Mouse (Mus musculus): ENCODE data around the gene Olfr519. TPM values are rescaled to one million over a fixed set of nuclear protein-coding genes. Genes with fewer than 3 reads are reported as not detected.

Olfr519 gene
- not detected in 2 replicates for total RNA-seq (2014; rRNA removed)
- not detected in 2 replicates for polyA plus RNA-seq (2015; fragmentation: Nextera tagmentation; extraction: Ambion mirVana)

DNA sequence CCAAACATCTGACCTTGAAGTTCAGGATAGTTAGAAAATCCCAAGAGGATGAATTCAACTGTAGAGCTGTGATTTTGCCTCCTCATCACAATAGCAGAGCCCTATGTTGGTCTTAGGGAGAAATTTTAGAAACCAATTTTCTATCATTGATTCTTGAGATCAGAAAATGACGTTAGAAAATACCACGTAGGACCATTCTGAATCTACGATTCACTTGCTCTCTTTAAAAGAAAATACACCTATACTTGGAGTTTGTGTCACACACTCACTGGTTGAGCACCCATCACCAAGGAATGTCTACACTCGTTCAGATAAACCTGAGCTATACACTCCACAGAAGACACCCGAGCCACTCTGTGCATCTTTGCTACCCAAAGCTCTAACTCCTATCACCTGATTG is at the start of gene Olfr519:
Gene Olfr519, minus strand, starts transcription at position 101 of the 400 bp plus-strand sequence.
- DNase-seq (no peak), ATAC-seq (no peak)
- Histone ChIP-seq H3K27me3 (ENCODE audit: insufficient read depth, low read length) (no peaks in the 10 kb centered on the region), H3K27ac (ENCODE audit: low read depth, low read length) (no peak within 1 kb of the TSS), H3K36me3 (ENCODE audit: insufficient read depth) (no peaks in the 10 kb centered on the region), H3K4me3 (ENCODE audit: low read depth, low read length) (no peak within 1 kb of the TSS), H3K4me2 (ENCODE audit: low read depth) (no peak within 1 kb of the TSS), H3K9ac (no peak within 1 kb of the TSS), H3K9me3 (ENCODE audit: low read length) (no peaks in the 10 kb centered on the region), H3K4me1 (ENCODE audit: insufficient read depth) (no peaks in the 10 kb centered on the region)
- WGBS, result 90% methylated on average over 5 of the region's 5 CpGs
- TF ChIP-seq CTCF (IDR thresholded peaks at IDR 0.05; ENCODE audit: low read depth), result no peak

- Histone ChIP-seq H3K4me1 (ENCODE audit: insufficient read depth) (no peaks in the 10 kb centered on the region), H3K4me3 (ENCODE audit: low read depth, low read length) (no peak overlapping the region), H3K27ac (ENCODE audit: low read depth, low read length) (no peak overlapping the region), H3K9me3 (ENCODE audit: low read length) (no peaks in the 10 kb centered on the region), H3K36me3 (ENCODE audit: insufficient read depth) (peaks cover 52% of the 10 kb centered on the region), H3K27me3 (ENCODE audit: insufficient read depth, low read length) (no peaks in the 10 kb centered on the region), H3K4me2 (ENCODE audit: low read depth) (no peak overlapping the region), H3K9ac (no peak overlapping the region)
- peak; percentile 83 for TF ChIP-seq CTCF (IDR thresholded peaks at IDR 0.05; ENCODE audit: low read depth)
- peak; percentile 69 for ATAC-seq
- 3% methylated on average over 2 of the region's 2 CpGs for WGBS
- DNase-seq, result peak; percentile 74
Measured at GRCm38 (mm10) chr7:108944002-108944401, 49.8 kb upstream of the Olfr519 start.

- 94% methylated on average over 9 of the region's 9 CpGs for WGBS
- H3K9me3 ChIP-seq (ENCODE audit: low read length), result no peaks in the 10 kb centered on the region
- H3K27me3 ChIP-seq (ENCODE audit: insufficient read depth, low read length), result no peaks in the 10 kb centered on the region
- TF ChIP-seq CTCF (IDR thresholded peaks at IDR 0.05; ENCODE audit: low read depth), result no peak
- H3K4me2 ChIP-seq (ENCODE audit: low read depth), result no peak overlapping the region
- no peak overlapping the region for H3K9ac ChIP-seq
- H3K4me1 ChIP-seq (ENCODE audit: insufficient read depth), result no peaks in the 10 kb centered on the region
- DNase-seq (no peak), ATAC-seq (no peak)
- peaks cover 66% of the 10 kb centered on the region for H3K36me3 ChIP-seq (ENCODE audit: insufficient read depth)
- no peak overlapping the region for H3K27ac ChIP-seq (ENCODE audit: low read depth, low read length)
- no peak overlapping the region for H3K4me3 ChIP-seq (ENCODE audit: low read depth, low read length)
Measured at GRCm38 (mm10) chr7:108941466-108941865, 47.2 kb upstream of the Olfr519 start.

DNA sequence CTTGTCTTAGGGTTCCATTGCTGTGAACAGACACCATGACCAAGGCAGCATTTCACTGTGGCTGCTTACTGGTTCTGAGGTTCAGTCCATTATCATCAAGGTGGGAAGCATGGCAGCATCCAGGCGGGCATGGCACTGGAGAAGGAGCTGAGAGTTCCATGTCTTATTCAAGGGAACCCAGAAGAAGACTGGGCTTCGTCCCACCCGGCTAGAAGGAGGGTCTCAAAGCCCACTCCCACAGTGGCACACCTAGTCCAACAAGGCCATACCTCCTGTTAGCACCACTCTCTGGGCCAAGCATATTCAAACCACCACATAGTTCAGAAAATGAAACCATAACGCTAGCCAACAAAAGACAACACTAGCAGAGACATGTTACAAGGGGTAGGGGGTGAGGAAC is 42.4 kb upstream of the Olfr519 start:
- DNase-seq (no peak), ATAC-seq (no peak)
- no peak overlapping the region for H3K27ac ChIP-seq (ENCODE audit: low read depth, low read length)
- peaks cover 43% of the 10 kb centered on the region for H3K36me3 ChIP-seq (ENCODE audit: insufficient read depth)
- H3K4me1 ChIP-seq (ENCODE audit: insufficient read depth), result peaks cover 5% of the 10 kb centered on the region; the same call in 1 of the 2 replicates
- no peaks in the 10 kb centered on the region for H3K9me3 ChIP-seq (ENCODE audit: low read length)
- H3K4me2 ChIP-seq (ENCODE audit: low read depth), result no peak overlapping the region
- H3K4me3 ChIP-seq (ENCODE audit: low read depth, low read length), result no peak overlapping the region
- 97% methylated on average over 4 of the region's 4 CpGs for WGBS
- H3K9ac ChIP-seq, result no peak overlapping the region
- TF ChIP-seq CTCF (IDR thresholded peaks at IDR 0.05; ENCODE audit: low read depth), result no peak
- H3K27me3 ChIP-seq (ENCODE audit: insufficient read depth, low read length), result 0 out of 2 replicates have a peak, but pooled peaks cover 5% of the 10 kb centered on the region

DNA sequence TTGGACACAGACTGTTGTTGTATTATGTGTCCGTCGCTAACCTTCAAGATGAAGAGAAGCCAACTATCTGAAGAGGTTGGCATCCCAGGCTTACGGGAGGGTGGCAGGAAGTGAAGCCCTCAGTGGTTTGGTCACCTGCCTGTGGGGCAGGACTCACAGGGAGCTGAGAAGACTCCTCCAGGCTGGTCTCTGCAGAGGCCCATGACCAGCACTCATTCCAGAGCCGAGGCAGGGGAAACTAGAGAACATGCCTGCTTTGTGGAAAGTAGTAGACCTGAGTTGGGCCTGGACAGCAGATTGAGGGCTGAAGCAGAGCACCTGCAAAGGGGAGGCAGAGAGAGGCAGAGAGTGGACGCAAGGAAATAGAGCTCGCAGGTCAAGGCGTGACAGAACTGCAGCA is 41.2 kb upstream of the Olfr519 start:
- peaks cover 31% of the 10 kb centered on the region for H3K36me3 ChIP-seq (ENCODE audit: insufficient read depth)
- 0 out of 2 replicates have a peak, but pooled peaks cover 5% of the 10 kb centered on the region for H3K27me3 ChIP-seq (ENCODE audit: insufficient read depth, low read length)
- peaks cover 5% of the 10 kb centered on the region; the same call in 1 of the 2 replicates for H3K4me1 ChIP-seq (ENCODE audit: insufficient read depth)
- peak overlapping the region; percentile 94; the same call in 1 of the 2 replicates for H3K9ac ChIP-seq
- no peak for DNase-seq
- ATAC-seq, result no peak
- 89% methylated on average over 7 of the region's 7 CpGs for WGBS
- no peaks in the 10 kb centered on the region for H3K9me3 ChIP-seq (ENCODE audit: low read length)
- peak overlapping the region; percentile 87 for H3K4me2 ChIP-seq (ENCODE audit: low read depth)
- no peak overlapping the region for H3K27ac ChIP-seq (ENCODE audit: low read depth, low read length)
- TF ChIP-seq CTCF (IDR thresholded peaks at IDR 0.05; ENCODE audit: low read depth), result no peak
- peak overlapping the region; percentile 89 for H3K4me3 ChIP-seq (ENCODE audit: low read depth, low read length)

GRCm38 (mm10) chr7:108934836-108935235 is 40.6 kb upstream of the Olfr519 start:
- DNase-seq (no peak), ATAC-seq (no peak)
- Histone ChIP-seq H3K36me3 (ENCODE audit: insufficient read depth) (peaks cover 26% of the 10 kb centered on the region), H3K27ac (ENCODE audit: low read depth, low read length) (no peak overlapping the region; the same call in 1 of the 2 replicates), H3K27me3 (ENCODE audit: insufficient read depth, low read length) (0 out of 2 replicates have a peak, but pooled peaks cover 5% of the 10 kb centered on the region), H3K4me3 (ENCODE audit: low read depth, low read length) (peak overlapping the region; percentile 89), H3K9ac (peak overlapping the region; percentile 94), H3K4me1 (ENCODE audit: insufficient read depth) (peaks cover 5% of the 10 kb centered on the region; the same call in 1 of the 2 replicates), H3K4me2 (ENCODE audit: low read depth) (peak overlapping the region; percentile 87), H3K9me3 (ENCODE audit: low read length) (no peaks in the 10 kb centered on the region)
- no peak for TF ChIP-seq CTCF (IDR thresholded peaks at IDR 0.05; ENCODE audit: low read depth)
- WGBS, result 6% methylated on average over 8 of the region's 8 CpGs

DNA sequence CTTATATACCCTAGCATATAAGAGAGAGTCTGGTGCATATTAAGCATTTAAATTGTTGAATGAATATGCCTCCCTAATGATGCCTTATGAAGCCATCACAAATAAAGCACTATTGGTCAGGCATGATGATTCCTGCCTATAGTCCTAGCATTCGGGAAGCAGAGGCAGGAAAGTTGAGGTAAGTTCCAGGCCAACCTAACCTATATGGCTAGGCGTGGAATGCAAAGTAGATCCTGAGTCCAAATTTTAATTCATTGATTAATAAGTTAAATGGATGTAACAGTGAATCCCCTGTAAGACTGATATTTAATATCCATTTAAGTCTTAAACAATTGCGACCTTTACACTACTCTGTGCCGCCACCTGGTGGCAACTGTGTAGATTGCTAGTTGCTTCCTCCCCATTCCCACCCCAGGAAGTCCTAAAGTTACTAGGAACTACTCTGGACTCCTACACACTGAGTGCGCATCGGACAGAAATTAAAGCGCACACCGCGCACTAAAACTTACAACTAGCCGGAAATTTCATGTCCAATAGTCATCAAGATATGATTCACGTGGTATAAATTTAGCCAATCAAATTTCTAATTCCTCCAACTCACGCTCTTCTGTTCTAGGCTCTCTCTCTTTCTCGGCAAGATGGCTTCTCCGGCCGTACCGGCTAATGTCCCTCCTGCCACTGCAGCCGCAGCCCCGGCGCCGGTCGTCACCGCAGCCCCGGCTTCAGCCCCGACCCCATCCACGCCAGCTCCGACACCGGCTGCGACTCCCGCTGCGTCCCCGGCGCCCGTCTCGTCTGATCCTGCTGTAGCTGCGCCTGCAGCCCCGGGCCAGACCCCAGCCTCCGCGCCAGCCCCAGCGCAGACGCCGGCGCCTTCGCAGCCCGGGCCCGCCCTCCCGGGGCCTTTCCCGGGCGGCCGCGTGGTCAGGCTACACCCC is 39.8 kb upstream of the Olfr519 start, which contains the start of gene Eif3f:
Gene Eif3f, plus strand, starts transcription at position 624 of the 938 bp plus-strand sequence.
- WGBS, result 3% methylated on average over 50 of the region's 50 CpGs
- DNase-seq (peak; percentile 98), ATAC-seq (peak; percentile 98)
- H3K4me3 ChIP-seq (ENCODE audit: low read depth, low read length), result peak within 1 kb of the TSS; percentile 89
- peak; percentile 91 for TF ChIP-seq CTCF (IDR thresholded peaks at IDR 0.05; ENCODE audit: low read depth)
- peaks cover 18% of the 10 kb centered on the region for H3K36me3 ChIP-seq (ENCODE audit: insufficient read depth)
- peak within 1 kb of the TSS; percentile 87 for H3K4me2 ChIP-seq (ENCODE audit: low read depth)
- 0 out of 2 replicates have a peak, but pooled peaks cover 5% of the 10 kb centered on the region for H3K27me3 ChIP-seq (ENCODE audit: insufficient read depth, low read length)
- H3K9me3 ChIP-seq (ENCODE audit: low read length), result no peaks in the 10 kb centered on the region
- H3K27ac ChIP-seq (ENCODE audit: low read depth, low read length), result peak within 1 kb of the TSS; percentile 82
- peaks cover 5% of the 10 kb centered on the region; the same call in 1 of the 2 replicates for H3K4me1 ChIP-seq (ENCODE audit: insufficient read depth)
- H3K9ac ChIP-seq, result peak within 1 kb of the TSS; percentile 94

Measured in forebrain, postnatal 0 days (tissue).